In the genomic region with DNA sequence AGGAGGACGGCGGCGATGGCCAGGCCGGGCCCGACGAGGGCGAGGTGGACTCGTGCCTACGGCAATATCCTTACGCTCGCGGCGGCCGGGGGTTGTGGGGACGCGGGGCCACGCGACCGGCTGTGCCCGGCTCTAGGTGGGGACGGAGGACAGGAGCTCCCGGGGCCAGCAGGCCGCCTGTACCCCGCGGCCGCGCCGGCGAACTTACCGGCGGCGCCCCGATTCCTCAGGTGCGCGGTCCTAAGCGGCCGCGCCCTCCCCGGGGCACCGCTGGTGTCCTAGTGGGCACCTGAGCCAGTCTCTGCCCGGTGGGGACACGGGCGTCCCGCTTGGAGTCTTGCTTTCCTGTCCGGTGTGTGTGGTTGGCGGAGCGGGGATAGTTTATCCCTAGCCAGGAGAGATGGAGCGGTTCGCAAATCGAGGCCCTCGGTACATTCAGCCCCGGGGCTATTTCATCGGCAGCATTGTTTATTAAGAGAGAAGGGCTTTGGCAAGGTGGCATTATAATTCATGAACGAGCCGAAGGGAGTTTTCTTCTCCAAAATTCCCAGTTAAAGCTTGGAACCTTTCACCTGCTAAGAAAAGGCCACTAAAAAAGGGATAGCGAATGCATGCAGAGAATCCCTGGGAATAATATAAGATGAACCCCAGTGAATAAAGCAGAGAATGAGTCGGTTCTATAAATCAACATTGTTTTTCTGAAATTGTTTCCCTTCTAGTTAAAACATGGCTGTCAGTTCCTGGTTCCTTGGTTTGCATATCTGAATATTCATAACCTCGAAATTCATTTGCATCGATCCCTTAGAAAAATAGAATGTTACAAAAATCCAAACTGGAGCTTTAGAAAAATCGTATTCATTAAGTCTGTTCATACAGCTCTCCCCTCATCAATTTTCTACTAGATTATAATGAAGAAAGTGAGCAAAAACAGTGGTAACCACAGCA, we compare ENCODE assay signal across 8 mouse cellular contexts. TPM values are rescaled to one million over a fixed set of nuclear protein-coding genes. Genes with fewer than 3 reads are reported as not detected.
DNase-seq lines count a peak whose midpoint lies in the region; ATAC-seq lines count a peak whose summit lies in the region.

No protein-coding gene starts in this region.

- ATAC-seq in forebrain, embryonic 16.5 days: peak; percentile 51
- peak; percentile 72; the same call in 1 of the 2 replicates for ATAC-seq in kidney, embryonic 16.5 days (ENCODE audit: low FRiP score, low TSS enrichment)
- peak; percentile 70 for ATAC-seq in midbrain, embryonic 14.5 days (ENCODE audit: low FRiP score, low TSS enrichment)

- peaks cover 5% of the 10 kb centered on the region; the same call in 1 of the 2 replicates for H3K36me3 ChIP-seq in forebrain, embryonic 16.5 days (ENCODE audit: control insufficient read depth, insufficient read depth)
- H3K36me3 ChIP-seq in kidney, embryonic 16.5 days (ENCODE audit: insufficient read depth, low read length): peaks cover 16% of the 10 kb centered on the region
- peaks cover 29% of the 10 kb centered on the region for H3K36me3 ChIP-seq in midbrain, embryonic 14.5 days (ENCODE audit: control insufficient read depth, insufficient read depth, low read length)

- H3K27ac ChIP-seq in forebrain, embryonic 16.5 days (ENCODE audit: low read length): peak overlapping the region; percentile 88
- H3K27ac ChIP-seq in kidney, embryonic 16.5 days (ENCODE audit: low read length): peak overlapping the region; percentile 89
- peak overlapping the region; percentile 89 for H3K27ac ChIP-seq in midbrain, embryonic 14.5 days (replicated peaks; ENCODE audit: low read depth, low read length)

- peak overlapping the region; percentile 48 for H3K4me2 ChIP-seq in forebrain, embryonic 16.5 days (ENCODE audit: low read length)
- H3K4me2 ChIP-seq in kidney, embryonic 16.5 days (replicated peaks; ENCODE audit: low read depth, low read length): peak overlapping the region; percentile 97
- peak overlapping the region; percentile 64 for H3K4me2 ChIP-seq in midbrain, embryonic 14.5 days (ENCODE audit: low read length)

- H3K4me1 ChIP-seq in forebrain, embryonic 16.5 days (replicated peaks; ENCODE audit: control insufficient read depth, insufficient read depth, low read length): peaks cover 10% of the 10 kb centered on the region
- H3K4me1 ChIP-seq in kidney, embryonic 16.5 days (ENCODE audit: insufficient read depth, low read length): peaks cover 12% of the 10 kb centered on the region; the same call in 1 of the 2 replicates
- peaks cover 16% of the 10 kb centered on the region; the same call in 1 of the 2 replicates for H3K4me1 ChIP-seq in midbrain, embryonic 14.5 days (ENCODE audit: control insufficient read depth, insufficient read depth, low read length)

- no peaks in the 10 kb centered on the region for H3K9me3 ChIP-seq in forebrain, embryonic 16.5 days (ENCODE audit: control insufficient read depth, low read length)
- H3K9me3 ChIP-seq in kidney, embryonic 16.5 days (ENCODE audit: low read length): no peaks in the 10 kb centered on the region
- no peaks in the 10 kb centered on the region for H3K9me3 ChIP-seq in midbrain, embryonic 14.5 days (ENCODE audit: control insufficient read depth, low read length)

- peak overlapping the region; percentile 88 for H3K4me3 ChIP-seq in forebrain, embryonic 16.5 days (replicated peaks; ENCODE audit: low read length)
- peak overlapping the region; percentile 98 for H3K4me3 ChIP-seq in kidney, embryonic 16.5 days (ENCODE audit: low read length)
- H3K4me3 ChIP-seq in midbrain, embryonic 14.5 days (replicated peaks; ENCODE audit: low read depth, low read length): peak overlapping the region; percentile 97

- no peaks in the 10 kb centered on the region for H3K27me3 ChIP-seq in forebrain, embryonic 16.5 days (replicated peaks; ENCODE audit: control insufficient read depth, insufficient read depth, low read length)
- peaks cover 9% of the 10 kb centered on the region for H3K27me3 ChIP-seq in kidney, embryonic 16.5 days (ENCODE audit: insufficient read depth, low read length)
- peaks cover 5% of the 10 kb centered on the region; the same call in 1 of the 2 replicates for H3K27me3 ChIP-seq in midbrain, embryonic 14.5 days (ENCODE audit: control insufficient read depth, insufficient read depth, low read length)

- peak; percentile 45 for DNase-seq in embryo, embryonic 10.5 days (ENCODE audit: low spot score)
- no peak for DNase-seq in embryo, embryonic 11 days
- DNase-seq in urinary bladder, postnatal 14 days (ENCODE audit: low spot score): peak; percentile 28
- DNase-seq in urinary bladder, postnatal 10 days (ENCODE audit: low spot score): no peak
- peak; percentile 63 for DNase-seq in midbrain, embryonic 14.5 days
- no peak for DNase-seq in spleen, postnatal 4 days (ENCODE audit: low spot score in 2 of 2)

- under 1% methylated on average over 58 of the region's 60 CpGs for WGBS in forebrain, embryonic 16.5 days
- 1% methylated on average over 60 of the region's 60 CpGs for WGBS in kidney, embryonic 16.5 days
- under 1% methylated on average over 60 of the region's 60 CpGs for WGBS in midbrain, embryonic 14.5 days

- H3K9ac ChIP-seq in forebrain, embryonic 16.5 days (replicated peaks; ENCODE audit: low read depth, low read length): peak overlapping the region; percentile 97
- H3K9ac ChIP-seq in kidney, embryonic 16.5 days (replicated peaks; ENCODE audit: low read length): peak overlapping the region; percentile 97
- H3K9ac ChIP-seq in midbrain, embryonic 14.5 days (replicated peaks; ENCODE audit: low read length): peak overlapping the region; percentile 88

RNA-seq across cellular contexts. Expression of a gene that starts 0.7 kb away (rescaled TPM):
- polyA plus RNA-seq in forebrain, embryonic 16.5 days (2015; fragmentation: Nextera tagmentation; extraction: Ambion mirVana): 415 and 448 TPM in 2 replicates
- 239 and 252 TPM in 2 replicates for polyA plus RNA-seq in kidney, embryonic 16.5 days (2015; fragmentation: Nextera tagmentation; extraction: Ambion mirVana)
- polyA plus RNA-seq in midbrain, embryonic 14.5 days (2014; fragmentation: Nextera tagmentation; extraction: Ambion mirVana): 395 and 418 TPM in 2 replicates

RNA-seq across cellular contexts. Expression of a gene that starts 0.9 kb away (rescaled TPM):
- 23.6 and 25.5 TPM in 2 replicates for polyA plus RNA-seq in forebrain, embryonic 16.5 days (2015; fragmentation: Nextera tagmentation; extraction: Ambion mirVana)
- 58.6 and 62.0 TPM in 2 replicates for polyA plus RNA-seq in kidney, embryonic 16.5 days (2015; fragmentation: Nextera tagmentation; extraction: Ambion mirVana)
- 9.5 and 16.6 TPM in 2 replicates for polyA plus RNA-seq in midbrain, embryonic 14.5 days (2014; fragmentation: Nextera tagmentation; extraction: Ambion mirVana)

RNA-seq across cellular contexts. Expression of a gene that starts 16.7 kb away (rescaled TPM):
- 0.26 and 0.27 TPM in 2 replicates for polyA plus RNA-seq in forebrain, embryonic 16.5 days (2015; fragmentation: Nextera tagmentation; extraction: Ambion mirVana)
- polyA plus RNA-seq in kidney, embryonic 16.5 days (2015; fragmentation: Nextera tagmentation; extraction: Ambion mirVana): not detected in 2 replicates
- polyA plus RNA-seq in midbrain, embryonic 14.5 days (2014; fragmentation: Nextera tagmentation; extraction: Ambion mirVana): not detected in 2 replicates

RNA-seq across cellular contexts. Expression of a gene that starts 32.9 kb away (rescaled TPM):
- polyA plus RNA-seq in forebrain, embryonic 16.5 days (2015; fragmentation: Nextera tagmentation; extraction: Ambion mirVana): 2.2 and 3.1 TPM in 2 replicates
- 6.7 and 7.8 TPM in 2 replicates for polyA plus RNA-seq in kidney, embryonic 16.5 days (2015; fragmentation: Nextera tagmentation; extraction: Ambion mirVana)
- polyA plus RNA-seq in midbrain, embryonic 14.5 days (2014; fragmentation: Nextera tagmentation; extraction: Ambion mirVana): 0.69 and 3.4 TPM in 2 replicates

Comparison
In these comparisons a context has a peak if more than half of its experiments do, and no peak if none do; other contexts are left out.
1. DNase-seq: peak in embryo, embryonic 10.5 days (single experiment), urinary bladder, postnatal 14 days (single experiment) and midbrain, embryonic 14.5 days (single experiment); none in embryo, embryonic 11 days (single experiment), urinary bladder, postnatal 10 days (single experiment) and spleen, postnatal 4 days (0 of 2).
2. Peak in every context shown above with its lines, with median percentiles within 50 percentile points of each other: ATAC-seq, H3K27ac ChIP-seq, H3K4me2 ChIP-seq, H3K4me3 ChIP-seq and H3K9ac ChIP-seq.